Mouse (Mus musculus) intestine, embryonic 14.5 days (tissue): ENCODE measurements around the gene Tulp1. TPM values are rescaled to one million over a fixed set of nuclear protein-coding genes. Genes with fewer than 3 reads are reported as not detected.

Experiments
- ATAC-seq: fragments of 200-750 bp; cut with Nextera tagmentation; replicated peaks from 2 replicates; pipeline ENCODE4 v1.8.0; 2017; ENCODE audit warnings: low read depth, moderate number of reproducible peaks, moderate TSS enrichment, moderate library complexity; ENCODE audit not compliant: low FRiP score, low TSS enrichment
- DNase-seq: peaks from one replicate; pipeline ENCODE4 v3.0.0-alpha.2; 2018; ENCODE audit warnings: low spot score
- H3K27ac ChIP-seq: fragments of 300-500 bp; sonication (generic); 2 replicates; pipeline ENCODE4 v1.5.1; 2014; ENCODE audit warnings: low read depth, mild to moderate bottlenecking, control low read depth
- H3K27me3 ChIP-seq: fragments of 300-500 bp; sonication (generic); replicated peaks from 2 replicates; pipeline ENCODE4 v1.6.1; 2014; ENCODE audit warnings: low read length, control low read depth; ENCODE audit not compliant: control insufficient read depth, insufficient read depth
- H3K36me3 ChIP-seq: fragments of 300-500 bp; sonication (generic); 2 replicates; pipeline ENCODE4 v1.6.1; 2014; ENCODE audit warnings: low read length, control low read depth; ENCODE audit not compliant: control insufficient read depth, insufficient read depth
- H3K4me1 ChIP-seq: fragments of 300-500 bp; sonication (generic); replicated peaks from 2 replicates; pipeline ENCODE4 v1.6.1; 2014; ENCODE audit warnings: low read length, control low read depth, mixed read lengths; ENCODE audit not compliant: control insufficient read depth, insufficient read depth
- H3K4me2 ChIP-seq: fragments of 300-500 bp; sonication (generic); 2 replicates; pipeline ENCODE4 v1.6.1; 2014; ENCODE audit warnings: low read length
- H3K4me3 ChIP-seq: fragments of 300-500 bp; sonication (generic); 2 replicates; pipeline ENCODE4 v1.5.1; 2014; ENCODE audit warnings: low read depth, low read length, control low read depth, mixed read lengths
- H3K9ac ChIP-seq: fragments of 300-500 bp; sonication (generic); 2 replicates; pipeline ENCODE4 v1.6.1; 2014; ENCODE audit warnings: mild to moderate bottlenecking, low read length
- H3K9me3 ChIP-seq: fragments of 300-500 bp; sonication (generic); 2 replicates; pipeline ENCODE4 v1.6.1; 2016; ENCODE audit warnings: low read length, control low read depth; ENCODE audit not compliant: control insufficient read depth
- WGBS: fragments of 180-500 bp; shearing (Covaris S2); extraction: QIAGEN DNeasy Blood & Tissue Kit; methylation state at CpG from one replicate; pipeline ENCODE4 v1.1.7; 2014; 5-methylcytosine and 5-hydroxymethylcytosine counted together
- polyA plus RNA-seq: library from polyadenylated mRNA; unstranded; fragments of >200 nt; fragmentation: Nextera tagmentation; extraction: Ambion mirVana; gene quantifications from 2 replicates; pipeline ENCODE4 v1.2.1, GENCODE M21; 2014

Tulp1 gene
- polyA plus RNA-seq, 1 experiment from 2014 or later = 3.7 TPM

- DNase-seq = no peak
- no peaks in the 10 kb centered on the region for H3K27me3 ChIP-seq
- H3K36me3 ChIP-seq = peaks cover 47% of the 10 kb centered on the region
- H3K4me2 ChIP-seq = no peak overlapping the region
- H3K27ac ChIP-seq = no peak overlapping the region
- no peak overlapping the region for H3K9ac ChIP-seq
- WGBS = 75% methylated on average over 8 of the region's 8 CpGs
- no peak for ATAC-seq
- H3K4me1 ChIP-seq = peaks cover 12% of the 10 kb centered on the region
- H3K9me3 ChIP-seq = no peaks in the 10 kb centered on the region
- H3K4me3 ChIP-seq = no peak overlapping the region
Observed at GRCm38 (mm10) chr17:28323786-28324185, 41.2 kb downstream of the Tulp1 start.

DNA sequence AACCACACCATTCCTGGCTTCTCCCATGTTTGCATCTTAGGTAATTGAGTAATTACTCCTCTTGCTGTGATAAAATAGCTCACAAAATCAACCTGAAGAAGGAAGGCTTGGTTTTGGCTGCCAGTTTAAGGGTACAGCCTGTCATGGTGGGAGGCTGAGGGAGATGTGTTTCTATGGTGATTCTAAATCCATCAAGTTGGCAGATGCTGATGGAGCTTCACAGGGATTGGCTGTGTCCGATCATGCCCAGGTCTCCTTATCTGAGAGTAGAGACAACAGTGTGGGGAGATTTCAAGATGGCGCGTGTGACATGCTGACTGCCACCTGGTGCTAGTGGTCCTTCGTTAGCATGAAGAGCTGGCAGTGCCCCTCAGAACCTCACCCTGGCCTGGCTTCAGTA lies 43.3 kb downstream of the Tulp1 start:
- DNase-seq = no peak
- H3K27me3 ChIP-seq = no peaks in the 10 kb centered on the region
- no peak overlapping the region for H3K27ac ChIP-seq
- no peaks in the 10 kb centered on the region for H3K4me1 ChIP-seq
- H3K4me3 ChIP-seq = no peak overlapping the region
- 94% methylated on average over 4 of the region's 4 CpGs for WGBS
- no peak for ATAC-seq
- H3K9me3 ChIP-seq = no peaks in the 10 kb centered on the region
- no peak overlapping the region for H3K4me2 ChIP-seq
- H3K9ac ChIP-seq = no peak overlapping the region
- H3K36me3 ChIP-seq = peaks cover 67% of the 10 kb centered on the region

GRCm38 (mm10) chr17:28317725-28318124 lies 47.3 kb downstream of the Tulp1 start:
- no peak for DNase-seq
- Histone ChIP-seq H3K4me2 (no peak overlapping the region), H3K4me1 (peaks cover 9% of the 10 kb centered on the region; the same call in 1 of the 2 replicates), H3K27ac (no peak overlapping the region), H3K9me3 (no peaks in the 10 kb centered on the region), H3K36me3 (peaks cover 65% of the 10 kb centered on the region), H3K4me3 (no peak overlapping the region), H3K9ac (no peak overlapping the region), H3K27me3 (no peaks in the 10 kb centered on the region)
- 84% methylated on average over 9 of the region's 9 CpGs for WGBS
- no peak for ATAC-seq

DNA sequence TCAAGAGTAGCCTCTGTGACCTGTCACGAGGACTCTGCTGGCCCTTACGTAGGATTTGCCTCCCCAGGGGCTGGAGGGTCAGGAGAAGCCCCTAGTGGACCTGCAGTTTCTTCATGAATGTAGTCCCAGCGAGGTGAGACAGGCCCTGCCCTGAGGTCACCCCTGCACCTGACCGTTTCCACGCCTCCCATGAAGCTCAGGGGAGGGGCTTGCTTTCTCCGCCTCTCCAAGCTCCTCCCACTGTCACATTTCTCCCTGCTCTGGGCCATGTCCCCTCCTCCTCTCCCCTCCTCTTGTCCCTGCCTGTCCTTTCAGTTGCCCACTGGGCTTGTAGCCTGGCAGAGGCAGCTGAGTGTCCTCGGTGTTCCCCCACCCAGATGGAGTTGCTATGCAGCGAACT lies 47.9 kb downstream of the Tulp1 start:
- WGBS = 73% methylated on average over 8 of the region's 8 CpGs
- H3K9ac ChIP-seq = no peak overlapping the region
- ATAC-seq (no peak), DNase-seq (no peak)
- no peak overlapping the region for H3K4me3 ChIP-seq
- no peak overlapping the region for H3K27ac ChIP-seq
- H3K9me3 ChIP-seq = no peaks in the 10 kb centered on the region
- H3K27me3 ChIP-seq = no peaks in the 10 kb centered on the region
- H3K4me1 ChIP-seq = peaks cover 9% of the 10 kb centered on the region; the same call in 1 of the 2 replicates
- no peak overlapping the region for H3K4me2 ChIP-seq
- peaks cover 60% of the 10 kb centered on the region for H3K36me3 ChIP-seq

- Histone ChIP-seq H3K4me1 (peaks cover 9% of the 10 kb centered on the region; the same call in 1 of the 2 replicates), H3K27ac (no peak overlapping the region), H3K4me2 (no peak overlapping the region), H3K9me3 (no peaks in the 10 kb centered on the region), H3K9ac (no peak overlapping the region), H3K36me3 (peaks cover 57% of the 10 kb centered on the region), H3K27me3 (no peaks in the 10 kb centered on the region), H3K4me3 (no peak overlapping the region)
- WGBS = 91% methylated on average over 9 of the region's 9 CpGs
- ATAC-seq (no peak), DNase-seq (no peak)
Observed at GRCm38 (mm10) chr17:28316476-28316875, 48.5 kb downstream of the Tulp1 start.

DNA sequence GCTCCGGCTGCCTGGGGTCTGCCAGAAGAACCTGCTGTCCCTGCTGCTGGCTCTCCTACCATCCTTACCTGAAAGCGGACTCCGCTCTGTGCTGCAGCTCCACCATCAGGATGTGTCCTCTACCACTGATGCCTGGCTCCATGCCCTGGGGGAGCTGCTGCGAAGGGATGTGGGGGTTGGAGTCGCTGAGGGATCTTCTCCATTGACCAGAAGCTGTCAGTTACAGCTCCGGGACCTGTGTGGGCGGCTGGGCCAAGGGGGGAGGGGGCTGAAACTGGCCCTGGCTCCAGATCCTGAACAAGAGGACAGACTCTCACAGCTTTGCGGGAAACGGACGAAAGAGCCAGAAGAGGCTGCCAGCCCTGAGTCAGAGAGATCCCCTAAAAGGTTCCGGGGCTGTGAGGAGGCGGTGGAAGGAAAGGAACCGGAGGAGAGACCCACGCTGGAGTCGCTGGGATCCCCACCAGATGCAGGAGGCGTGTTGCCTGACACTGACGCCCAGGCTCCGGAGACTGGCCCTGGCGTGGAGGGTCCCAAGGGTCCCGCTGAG lies 49.3 kb downstream of the Tulp1 start:
- H3K9me3 ChIP-seq = no peaks in the 10 kb centered on the region
- H3K36me3 ChIP-seq = peaks cover 50% of the 10 kb centered on the region
- no peak overlapping the region for H3K4me3 ChIP-seq
- no peak overlapping the region for H3K4me2 ChIP-seq
- peaks cover 9% of the 10 kb centered on the region; the same call in 1 of the 2 replicates for H3K4me1 ChIP-seq
- H3K27me3 ChIP-seq = no peaks in the 10 kb centered on the region
- no peak for DNase-seq
- no peak for ATAC-seq
- H3K9ac ChIP-seq = no peak overlapping the region
- 90% methylated on average over 20 of the region's 20 CpGs for WGBS
- no peak overlapping the region for H3K27ac ChIP-seq

DNA sequence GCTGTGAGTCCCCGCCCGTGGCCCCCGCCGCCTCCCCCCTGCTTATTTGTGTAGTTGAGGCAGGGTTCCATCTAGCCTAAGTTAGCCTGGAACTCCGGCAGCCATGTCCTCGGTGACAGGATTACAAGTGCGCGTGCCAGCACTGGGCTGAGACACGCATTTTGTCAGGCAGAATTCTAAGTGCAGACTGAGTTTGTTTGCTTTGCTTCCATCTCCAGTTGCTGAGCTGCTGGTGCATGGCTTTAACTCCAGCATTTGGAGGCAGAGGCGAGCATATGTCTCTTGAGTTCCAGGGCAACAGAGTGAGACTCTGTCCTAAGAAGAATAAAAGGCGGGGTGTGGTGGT lies 51.2 kb downstream of the Tulp1 start:
- H3K9me3 ChIP-seq = no peaks in the 10 kb centered on the region
- H3K4me3 ChIP-seq = peak overlapping the region; percentile 55
- peak overlapping the region; percentile 73 for H3K4me2 ChIP-seq
- H3K27ac ChIP-seq = peak overlapping the region; percentile 81
- peak; percentile 3; the same call in 1 of the 2 replicates for ATAC-seq
- 1% methylated on average over 11 of the region's 11 CpGs for WGBS
- H3K27me3 ChIP-seq = no peaks in the 10 kb centered on the region
- peak overlapping the region; percentile 82 for H3K9ac ChIP-seq
- no peak for DNase-seq
- peaks cover 9% of the 10 kb centered on the region; the same call in 1 of the 2 replicates for H3K4me1 ChIP-seq
- H3K36me3 ChIP-seq = peaks cover 32% of the 10 kb centered on the region

DNA sequence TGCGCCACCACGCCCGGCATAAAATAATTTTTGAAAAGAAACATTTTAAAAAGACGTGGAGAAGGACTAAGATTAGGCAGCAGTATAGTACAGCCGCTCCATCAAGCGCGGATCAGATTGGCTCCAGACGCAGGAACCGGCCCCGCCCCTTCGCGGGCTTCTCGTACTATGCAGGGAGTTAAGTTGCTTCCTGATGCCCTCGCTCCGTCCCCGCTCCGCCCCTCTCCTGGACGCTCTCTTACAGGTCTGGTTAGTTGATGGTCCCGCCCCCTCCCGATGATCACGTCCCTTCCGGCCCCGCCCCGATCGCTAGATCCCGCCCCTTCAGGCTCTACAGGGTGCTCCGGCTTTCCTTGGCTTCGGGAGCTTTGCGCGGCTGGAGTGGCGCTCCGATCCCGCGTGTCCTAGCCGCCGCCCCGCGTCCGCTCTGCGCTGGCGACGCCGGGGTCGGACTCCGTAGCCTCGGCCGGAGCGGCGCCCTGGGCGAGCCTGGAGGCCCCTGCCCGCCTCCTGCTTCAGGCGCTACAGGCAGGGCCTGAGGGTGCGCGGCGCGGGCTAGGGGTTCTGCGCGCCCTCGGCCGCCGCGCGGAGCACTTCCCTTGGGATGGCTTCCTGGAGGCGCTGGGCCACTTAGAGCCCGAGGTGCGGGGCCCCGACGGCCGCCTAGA lies 51.7 kb downstream of the Tulp1 start, which contains the start of gene Fance:
TSS of gene Fance (plus strand) at position 308 of the 668 bp plus-strand sequence.
- no peaks in the 10 kb centered on the region for H3K9me3 ChIP-seq
- H3K27me3 ChIP-seq = no peaks in the 10 kb centered on the region
- H3K27ac ChIP-seq = peak within 1 kb of the TSS; percentile 81
- H3K36me3 ChIP-seq = peaks cover 27% of the 10 kb centered on the region
- H3K9ac ChIP-seq = peak within 1 kb of the TSS; percentile 82
- peak; percentile 97 for ATAC-seq
- under 1% methylated on average over 66 of the region's 69 CpGs for WGBS
- H3K4me3 ChIP-seq = peak within 1 kb of the TSS; percentile 55
- peaks cover 14% of the 10 kb centered on the region; the same call in 1 of the 2 replicates for H3K4me1 ChIP-seq
- DNase-seq = peak; percentile 98
- H3K4me2 ChIP-seq = peak within 1 kb of the TSS; percentile 73
